Mouse (Mus musculus) stomach, embryonic 16.5 days (tissue): Measurements from ENCODE around the gene Mustn1. TPM values are rescaled to one million over a fixed set of nuclear protein-coding genes. Genes with fewer than 3 reads are reported as not detected.

Source experiments
- ATAC-seq: fragments of 200-750 bp; cut with Nextera tagmentation; 2 replicates; pipeline ENCODE4 v1.8.0; 2017; ENCODE audit warnings: moderate number of reproducible peaks, moderate TSS enrichment; ENCODE audit not compliant: insufficient read depth, low FRiP score
- H3K27ac ChIP-seq: fragments of 300-500 bp; sonication (generic); 2 replicates; pipeline ENCODE4 v1.5.1; 2014; ENCODE audit warnings: low read length
- H3K27me3 ChIP-seq: fragments of 300-500 bp; sonication (generic); 2 replicates; pipeline ENCODE4 v1.6.1; 2014; ENCODE audit warnings: low read length, control low read depth, mixed read lengths; ENCODE audit not compliant: control insufficient read depth, insufficient read depth
- H3K36me3 ChIP-seq: fragments of 300-500 bp; sonication (generic); 2 replicates; pipeline ENCODE4 v1.6.1; 2014; ENCODE audit warnings: low read length; ENCODE audit not compliant: control insufficient read depth, insufficient read depth
- H3K4me1 ChIP-seq: fragments of 300-500 bp; sonication (generic); 2 replicates; pipeline ENCODE4 v1.6.1; 2014; ENCODE audit warnings: low read length, control low read depth, mixed read lengths; ENCODE audit not compliant: control insufficient read depth, insufficient read depth
- H3K4me2 ChIP-seq: fragments of 300-500 bp; sonication (generic); 2 replicates; pipeline ENCODE4 v1.6.1; 2014; ENCODE audit warnings: low read depth, low read length, mixed read lengths
- H3K4me3 ChIP-seq: fragments of 300-500 bp; sonication (generic); replicated peaks from 2 replicates; pipeline ENCODE4 v1.5.1; 2014; ENCODE audit warnings: mild to moderate bottlenecking, low read length
- H3K9ac ChIP-seq: fragments of 300-500 bp; sonication (generic); 2 replicates; pipeline ENCODE4 v1.6.1; 2014; ENCODE audit warnings: low read length
- H3K9me3 ChIP-seq: fragments of 300-500 bp; sonication (generic); replicated peaks from 2 replicates; pipeline ENCODE4 v1.6.1; 2016; ENCODE audit warnings: low read length, control low read depth; ENCODE audit not compliant: control insufficient read depth
- WGBS: fragments of 180-500 bp; shearing (Covaris S2); extraction: QIAGEN DNeasy Blood & Tissue Kit; methylation state at CpG from one replicate; pipeline ENCODE4 v1.1.7; 2014; 5-methylcytosine and 5-hydroxymethylcytosine counted together
- polyA plus RNA-seq: library from polyadenylated mRNA; unstranded; fragments of >200 nt; fragmentation: Nextera tagmentation; extraction: Ambion mirVana; gene quantifications from 2 replicates; pipeline ENCODE4 v1.2.1, GENCODE M21; 2015

The Mustn1 gene
- polyA plus RNA-seq, result 10.1 and 11.4 TPM in 2 replicates

DNA sequence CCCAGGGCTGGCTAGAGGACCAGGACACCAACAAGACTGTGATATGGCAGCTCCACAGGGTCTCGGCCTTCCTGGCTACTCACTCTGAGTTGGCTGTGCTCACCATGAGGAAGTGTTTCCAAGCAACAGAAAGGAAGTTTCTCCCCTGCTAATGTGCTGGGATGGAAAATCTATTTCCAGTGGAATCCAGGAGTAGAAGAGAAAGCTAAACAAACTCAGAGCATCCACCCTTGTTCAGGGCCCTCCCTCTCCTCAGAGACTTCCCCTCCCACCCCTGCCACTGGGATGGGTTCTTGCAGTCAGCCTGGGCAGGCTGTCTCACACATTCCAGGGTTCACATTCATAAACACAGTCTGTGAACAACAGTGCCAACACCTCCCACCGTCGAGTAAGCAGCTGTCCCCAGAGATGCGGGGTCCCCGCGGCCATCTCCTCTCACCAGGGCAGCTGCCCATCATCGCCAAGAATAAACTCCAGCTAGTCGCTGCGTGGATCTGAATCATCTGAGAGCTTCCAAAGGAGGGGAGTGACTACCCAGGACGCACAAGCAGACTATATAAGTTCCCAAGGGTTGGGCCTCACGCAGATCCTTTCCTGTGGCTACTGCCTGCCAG is at the start of gene Mustn1:
Mustn1 (plus strand) TSS at position 243 of the 614 bp plus-strand sequence.
- peak within 1 kb of the TSS; percentile 84 for H3K27ac ChIP-seq
- no peaks in the 10 kb centered on the region for H3K36me3 ChIP-seq
- 41% methylated on average over 11 of the region's 11 CpGs for WGBS
- H3K4me1 ChIP-seq, result peaks cover 18% of the 10 kb centered on the region
- H3K9me3 ChIP-seq, result no peaks in the 10 kb centered on the region
- ATAC-seq, result peak; percentile 57
- no peak within 1 kb of the TSS for H3K4me3 ChIP-seq
- peak within 1 kb of the TSS; percentile 59; the same call in 1 of the 2 replicates for H3K9ac ChIP-seq
- peak within 1 kb of the TSS; percentile 11; the same call in 1 of the 2 replicates for H3K4me2 ChIP-seq
- H3K27me3 ChIP-seq, result no peaks in the 10 kb centered on the region

- H3K4me3 ChIP-seq, result no peak overlapping the region
- H3K9ac ChIP-seq, result no peak overlapping the region
- H3K4me2 ChIP-seq, result no peak overlapping the region
- H3K36me3 ChIP-seq, result no peaks in the 10 kb centered on the region
- H3K27ac ChIP-seq, result no peak overlapping the region
- WGBS, result 85% methylated on average over 14 of the region's 14 CpGs
- no peak for ATAC-seq
- no peaks in the 10 kb centered on the region for H3K27me3 ChIP-seq
- H3K4me1 ChIP-seq, result no peaks in the 10 kb centered on the region
- no peaks in the 10 kb centered on the region for H3K9me3 ChIP-seq
These were observed 41.5 kb upstream of the Mustn1 start for GRCm38 (mm10) chr14:30837416-30837996.

- Histone ChIP-seq H3K27me3 (no peaks in the 10 kb centered on the region), H3K4me1 (no peaks in the 10 kb centered on the region), H3K9me3 (no peaks in the 10 kb centered on the region), H3K4me3 (no peak overlapping the region), H3K4me2 (no peak overlapping the region), H3K9ac (no peak overlapping the region), H3K27ac (no peak overlapping the region), H3K36me3 (no peaks in the 10 kb centered on the region)
- ATAC-seq, result no peak
- WGBS, result 87% methylated on average over 3 of the region's 3 CpGs
These were observed 35.3 kb upstream of the Mustn1 start for GRCm38 (mm10) chr14:30843701-30844100.

GRCm38 (mm10) chr14:30850504-30850903 is 28.5 kb upstream of the Mustn1 start:
- Histone ChIP-seq H3K27ac (no peak overlapping the region), H3K9me3 (no peaks in the 10 kb centered on the region), H3K4me2 (no peak overlapping the region), H3K4me3 (no peak overlapping the region), H3K27me3 (no peaks in the 10 kb centered on the region), H3K9ac (no peak overlapping the region), H3K4me1 (no peaks in the 10 kb centered on the region), H3K36me3 (no peaks in the 10 kb centered on the region)
- ATAC-seq, result no peak
- WGBS, result 84% methylated on average over 5 of the region's 5 CpGs

- peak; percentile 69; the same call in 1 of the 2 replicates for ATAC-seq
- H3K36me3 ChIP-seq, result no peaks in the 10 kb centered on the region
- no peak overlapping the region for H3K27ac ChIP-seq
- H3K9me3 ChIP-seq, result no peaks in the 10 kb centered on the region
- no peak overlapping the region for H3K4me3 ChIP-seq
- H3K4me1 ChIP-seq, result no peaks in the 10 kb centered on the region
- no peaks in the 10 kb centered on the region for H3K27me3 ChIP-seq
- H3K4me2 ChIP-seq, result no peak overlapping the region
- H3K9ac ChIP-seq, result no peak overlapping the region
- WGBS, result 79% methylated on average over 5 of the region's 5 CpGs
These were observed 26.7 kb upstream of the Mustn1 start for GRCm38 (mm10) chr14:30852325-30852724.

- WGBS, result 88% methylated on average over 3 of the region's 3 CpGs
These were observed 23.7 kb upstream of the Mustn1 start for GRCm38 (mm10) chr14:30855316-30855715.

DNA sequence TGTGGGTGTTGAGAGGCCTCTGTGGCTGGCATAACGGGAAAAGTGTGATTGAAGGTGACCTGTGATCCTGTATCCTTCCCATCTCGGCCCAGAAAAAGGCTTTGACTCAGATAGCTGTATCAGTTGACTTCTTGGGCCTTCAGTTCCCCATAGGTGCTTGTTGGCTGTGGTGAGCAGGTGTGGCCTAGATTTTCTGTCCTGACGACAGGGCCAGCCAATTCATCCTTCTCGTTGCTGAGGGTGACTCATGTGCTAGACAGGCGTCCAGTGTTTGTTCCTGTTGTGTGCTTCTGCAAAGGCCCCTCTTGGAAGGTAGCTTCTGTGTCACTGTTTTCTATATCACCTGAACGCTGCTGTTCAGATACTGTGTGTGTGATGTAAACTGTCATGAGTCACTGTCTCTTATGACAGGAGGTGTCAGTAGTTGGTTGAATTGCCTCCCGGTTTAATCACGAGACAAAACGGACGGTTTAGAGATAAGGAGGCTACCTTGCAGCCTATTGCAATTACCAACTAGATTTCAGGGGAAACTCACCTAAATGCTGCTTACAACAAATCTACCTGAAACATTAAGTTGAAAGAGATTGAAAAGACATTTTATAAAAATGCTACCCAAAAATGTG is 22.0 kb upstream of the Mustn1 start:
- 63% methylated on average over 10 of the region's 10 CpGs for WGBS
- Histone ChIP-seq H3K4me3 (no peak overlapping the region), H3K4me2 (no peak overlapping the region), H3K9ac (no peak overlapping the region), H3K4me1 (peaks cover 7% of the 10 kb centered on the region; the same call in 1 of the 2 replicates), H3K36me3 (no peaks in the 10 kb centered on the region), H3K27ac (no peak overlapping the region), H3K9me3 (no peaks in the 10 kb centered on the region), H3K27me3 (no peaks in the 10 kb centered on the region)
- ATAC-seq, result no peak

More at GRCm38 (mm10) chr14:30855316-30855715, 23.7 kb upstream of the Mustn1 start:
- no peaks in the 10 kb centered on the region for H3K4me1 ChIP-seq
- H3K4me3 ChIP-seq, result no peak overlapping the region
- H3K4me2 ChIP-seq, result no peak overlapping the region
- H3K36me3 ChIP-seq, result no peaks in the 10 kb centered on the region
- H3K9ac ChIP-seq, result no peak overlapping the region
- H3K27ac ChIP-seq, result no peak overlapping the region
- H3K27me3 ChIP-seq, result no peaks in the 10 kb centered on the region
- H3K9me3 ChIP-seq, result no peaks in the 10 kb centered on the region
- ATAC-seq, result no peak

- no peak overlapping the region for H3K4me2 ChIP-seq
- 79% methylated on average over 4 of the region's 4 CpGs for WGBS
- H3K4me3 ChIP-seq, result no peak overlapping the region
- H3K36me3 ChIP-seq, result no peaks in the 10 kb centered on the region
- H3K27me3 ChIP-seq, result no peaks in the 10 kb centered on the region
- ATAC-seq, result no peak
- peaks cover 11% of the 10 kb centered on the region; the same call in 1 of the 2 replicates for H3K4me1 ChIP-seq
- no peak overlapping the region for H3K9ac ChIP-seq
- no peaks in the 10 kb centered on the region for H3K9me3 ChIP-seq
- no peak overlapping the region for H3K27ac ChIP-seq
These were observed 21.0 kb upstream of the Mustn1 start for GRCm38 (mm10) chr14:30857990-30858389.
